Mouse (Mus musculus) testis, adult 2 months (tissue): Measurements from ENCODE around the gene Tmem88b. TPM values are rescaled to one million over a fixed set of nuclear protein-coding genes. Genes with fewer than 3 reads are reported as not detected.

Experiments
- H3K27ac ChIP-seq: fragments of 200-500 bp; 2 replicates; pipeline ENCODE4 v1.5.1; 2012; ENCODE audit warnings: low read depth, low read length; ENCODE audit not compliant: control insufficient read depth, insufficient read depth
- H3K27me3 ChIP-seq: fragments of 200-500 bp; 2 replicates; pipeline ENCODE4 v1.6.1; 2012; ENCODE audit warnings: mild to moderate bottlenecking, low read length, moderate library complexity; ENCODE audit not compliant: control insufficient read depth, insufficient read depth
- H3K36me3 ChIP-seq: fragments of 200-500 bp; 2 replicates; pipeline ENCODE4 v1.6.1; 2012; ENCODE audit warnings: mild to moderate bottlenecking, low read length; ENCODE audit not compliant: control insufficient read depth, insufficient read depth
- H3K4me1 ChIP-seq: fragments of 200-500 bp; 2 replicates; pipeline ENCODE4 v1.6.1; 2012; ENCODE audit warnings: low read length; ENCODE audit not compliant: control insufficient read depth, insufficient read depth
- H3K4me3 ChIP-seq: fragments of 200-500 bp; 2 replicates; pipeline ENCODE4 v1.5.1; 2012; ENCODE audit warnings: low read depth, mild to moderate bottlenecking, low read length, moderate library complexity, mixed read lengths; ENCODE audit not compliant: control insufficient read depth
- CTCF ChIP-seq: fragments of 200-500 bp; IDR thresholded peaks from 2 replicates; pipeline ENCODE4 v1.5.1; 2012; ENCODE audit warnings: low read depth, mild to moderate bottlenecking, inconsistent platforms, low read length, moderate library complexity; ENCODE audit not compliant: control insufficient read depth, insufficient read depth, insufficient replicate concordance
- POLR2A ChIP-seq: fragments of 200-500 bp; IDR thresholded peaks from 2 replicates; pipeline ENCODE4 v1.6.1; 2012; ENCODE audit warnings: low read depth, mild to moderate bottlenecking, inconsistent platforms, low read length, moderate library complexity; ENCODE audit not compliant: control insufficient read depth
- polyA plus RNA-seq: library from polyadenylated mRNA; depleted of rRNA; stranded (reverse); fragments of >200 nt; gene quantifications from 2 replicates; pipeline ENCODE4 v1.2.3, GENCODE M21; 2012

The Tmem88b gene
- polyA plus RNA-seq, 1 experiment: 1.0 TPM

- Histone ChIP-seq H3K4me3 (peak overlapping the region; percentile 53), H3K4me1 (peaks cover 13% of the 10 kb centered on the region), H3K27ac (no peak overlapping the region), H3K27me3 (no peaks in the 10 kb centered on the region), H3K36me3 (no peaks in the 10 kb centered on the region)
- TF ChIP-seq POLR2A (no peak), CTCF (no peak)
Measured at GRCm38 (mm10) chr4:155739741-155740636, 45.7 kb downstream of the Tmem88b start.

DNA sequence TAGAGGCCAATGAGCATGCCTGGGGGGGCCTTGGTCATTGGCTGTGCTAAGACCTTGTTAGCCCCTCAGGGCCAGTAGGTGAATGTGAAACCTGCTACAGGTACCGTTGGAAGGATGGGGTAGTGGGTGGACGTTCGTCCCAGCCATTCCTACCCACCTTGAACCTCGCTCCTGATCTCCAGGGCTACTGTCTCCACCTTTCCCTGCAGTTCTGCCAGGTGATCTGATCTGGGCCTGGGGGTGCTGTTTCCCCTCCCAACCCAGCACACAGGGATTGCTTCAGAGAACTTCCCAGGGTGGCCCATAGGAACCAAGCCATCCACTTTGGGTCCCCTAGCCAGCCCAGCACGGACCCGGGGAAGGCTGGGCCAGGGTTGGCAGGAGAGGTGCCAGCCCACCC is 46.5 kb downstream of the Tmem88b start:
- H3K36me3 ChIP-seq: no peaks in the 10 kb centered on the region
- no peaks in the 10 kb centered on the region for H3K27me3 ChIP-seq
- no peak for TF ChIP-seq CTCF
- no peak for TF ChIP-seq POLR2A
- H3K27ac ChIP-seq: no peak overlapping the region
- H3K4me3 ChIP-seq: peak overlapping the region; percentile 53
- H3K4me1 ChIP-seq: peaks cover 16% of the 10 kb centered on the region

GRCm38 (mm10) chr4:155738262-155738661 is 47.4 kb downstream of the Tmem88b start:
- TF ChIP-seq CTCF (no peak), POLR2A (no peak)
- Histone ChIP-seq H3K27ac (no peak overlapping the region), H3K36me3 (no peaks in the 10 kb centered on the region), H3K4me1 (peaks cover 18% of the 10 kb centered on the region), H3K27me3 (no peaks in the 10 kb centered on the region), H3K4me3 (no peak overlapping the region)

GRCm38 (mm10) chr4:155736421-155736820 is 49.3 kb downstream of the Tmem88b start:
- Histone ChIP-seq H3K4me3 (no peak overlapping the region), H3K27me3 (no peaks in the 10 kb centered on the region), H3K27ac (no peak overlapping the region), H3K36me3 (no peaks in the 10 kb centered on the region), H3K4me1 (peaks cover 18% of the 10 kb centered on the region)
- no peak for TF ChIP-seq POLR2A
- TF ChIP-seq CTCF: no peak

GRCm38 (mm10) chr4:155735788-155736187 is 49.9 kb downstream of the Tmem88b start:
- Histone ChIP-seq H3K4me3 (peak overlapping the region; percentile 83), H3K27ac (peak overlapping the region; percentile 73), H3K27me3 (no peaks in the 10 kb centered on the region), H3K4me1 (peaks cover 18% of the 10 kb centered on the region), H3K36me3 (no peaks in the 10 kb centered on the region)
- TF ChIP-seq POLR2A (peak; percentile 70; the same call in 1 of the 2 replicates), CTCF (no peak)

DNA sequence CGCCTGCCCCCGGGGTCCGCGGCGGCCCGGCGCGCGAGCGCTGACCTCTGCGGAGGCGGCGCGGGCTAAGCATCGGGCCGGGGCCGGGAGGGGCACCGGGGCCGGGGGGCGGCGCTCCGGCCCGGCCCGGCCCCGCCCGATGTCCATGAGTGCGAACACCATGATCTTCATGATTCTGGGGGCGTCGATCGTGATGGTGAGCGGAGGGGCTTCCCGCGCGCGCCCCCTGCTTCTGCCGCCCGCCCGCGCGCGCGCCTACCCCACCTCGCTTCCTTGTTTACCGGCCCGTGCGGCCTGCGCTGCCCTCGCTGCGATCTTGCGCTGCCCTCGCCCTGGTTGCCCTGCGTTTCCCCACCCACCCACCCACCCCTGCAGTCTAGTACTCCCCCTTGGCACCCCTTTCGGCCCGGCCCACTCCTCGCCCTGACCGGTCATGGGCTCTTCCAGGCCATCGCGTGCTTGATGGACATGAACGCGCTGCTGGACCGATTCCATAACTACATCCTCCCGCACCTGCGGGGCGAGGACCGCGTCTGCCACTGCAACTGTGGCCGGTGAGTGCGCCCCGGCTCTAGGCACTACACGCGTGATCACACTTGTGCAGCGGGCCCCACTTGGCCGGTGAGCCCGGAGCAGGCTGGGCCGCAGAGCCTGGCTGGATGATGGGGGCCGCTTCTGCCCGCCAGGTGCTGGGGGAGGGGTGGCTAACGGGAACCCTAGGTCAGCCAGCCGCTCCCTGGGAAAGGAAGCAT is 50.5 kb downstream of the Tmem88b start:
- peak overlapping the region; percentile 83 for H3K4me3 ChIP-seq
- no peaks in the 10 kb centered on the region for H3K27me3 ChIP-seq
- H3K27ac ChIP-seq: peak overlapping the region; percentile 88
- H3K36me3 ChIP-seq: no peaks in the 10 kb centered on the region
- peaks cover 18% of the 10 kb centered on the region for H3K4me1 ChIP-seq
- TF ChIP-seq POLR2A: no peak
- no peak for TF ChIP-seq CTCF

DNA sequence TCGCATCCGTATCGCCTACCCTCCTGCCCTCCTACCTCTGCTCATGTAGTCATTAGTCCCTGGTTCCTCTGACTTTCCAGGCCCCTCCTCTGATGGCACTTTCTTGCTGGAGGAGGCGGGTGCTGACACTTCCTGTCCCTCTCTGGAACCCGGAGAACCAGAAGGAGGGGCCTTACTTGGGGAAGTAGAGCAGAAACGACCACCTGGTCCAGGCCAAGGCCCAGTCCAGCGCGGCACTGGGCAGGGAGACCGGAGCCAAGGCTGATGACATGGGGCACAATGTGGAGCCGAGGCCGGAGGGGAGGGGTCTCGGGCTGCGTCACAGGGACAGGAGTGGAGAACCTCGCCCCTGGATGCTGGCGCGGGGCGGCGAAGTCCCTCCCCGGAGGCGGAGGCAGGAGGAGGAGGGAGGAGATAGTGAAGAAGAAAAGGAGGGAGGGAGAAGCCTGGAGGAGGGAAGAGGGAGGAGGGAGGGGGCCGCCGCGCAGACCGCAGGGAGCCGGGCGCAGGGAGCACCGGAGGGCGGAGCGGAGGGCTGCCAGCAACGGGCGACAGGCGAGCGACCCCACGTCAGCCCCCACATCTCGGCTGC is 51.2 kb downstream of the Tmem88b start, which contains the start of gene Tmem240:
Tmem240 (plus strand) TSS at position 451 of the 592 bp plus-strand sequence.
- TF ChIP-seq POLR2A (peak; percentile 73), CTCF (no peak)
- H3K4me3 ChIP-seq: peak within 1 kb of the TSS; percentile 83
- peaks cover 15% of the 10 kb centered on the region for H3K4me1 ChIP-seq
- no peaks in the 10 kb centered on the region for H3K36me3 ChIP-seq
- H3K27ac ChIP-seq: peak within 1 kb of the TSS; percentile 88
- H3K27me3 ChIP-seq: no peaks in the 10 kb centered on the region
